Mouse (Mus musculus) neutrophil, adult 65 days (primary cell): ENCODE results near the gene Gm20855. TPM values are rescaled to one million over a fixed set of nuclear protein-coding genes. Genes with fewer than 3 reads are reported as not detected.

Experiments used
- total RNA-seq: library from RNA; stranded (reverse); gene quantifications from 2 replicates; pipeline ENCODE4 v1.2.4, GENCODE M21; 2023

Gene Gm20855
- not detected in 2 replicates for total RNA-seq

GRCm38 (mm10) chrY:35131733-35132132, at the start of gene Gm20855:
Gene Gm20855, minus strand, starts transcription at chrY:35131833.

